Mouse (Mus musculus) embryonic facial prominence, embryonic 14.5 days (tissue): Measurements from ENCODE around the gene Tcirg1. TPM values are rescaled to one million over a fixed set of nuclear protein-coding genes. Genes with fewer than 3 reads are reported as not detected.

Experiments used
- ATAC-seq: fragments of 200-750 bp; cut with Nextera tagmentation; 2 replicates; pipeline ENCODE4 v1.8.0; 2017; ENCODE audit warnings: low read depth, moderate number of reproducible peaks, moderate TSS enrichment
- DNase-seq: peaks from one replicate; pipeline ENCODE4 v3.0.0-alpha.2; 2015; ENCODE audit warnings: low spot score
- H3K27ac ChIP-seq: fragments of 300-500 bp; sonication (generic); replicated peaks from 2 replicates; pipeline ENCODE4 v1.5.1; 2014; ENCODE audit warnings: low read depth, mild to moderate bottlenecking, low read length, moderate library complexity
- H3K27me3 ChIP-seq: fragments of 300-500 bp; sonication (generic); replicated peaks from 2 replicates; pipeline ENCODE4 v1.6.1; 2014; ENCODE audit warnings: low read length; ENCODE audit not compliant: control insufficient read depth, insufficient read depth
- H3K36me3 ChIP-seq: fragments of 300-500 bp; sonication (generic); 2 replicates; pipeline ENCODE4 v1.6.1; 2014; ENCODE audit warnings: low read length, mixed read lengths; ENCODE audit not compliant: control insufficient read depth, insufficient read depth
- H3K4me1 ChIP-seq: fragments of 300-500 bp; sonication (generic); 2 replicates; pipeline ENCODE4 v1.6.1; 2014; ENCODE audit warnings: antibody characterized with exemption, low read length; ENCODE audit not compliant: control insufficient read depth, insufficient read depth
- H3K4me2 ChIP-seq: fragments of 300-500 bp; sonication (generic); 2 replicates; pipeline ENCODE4 v1.6.1; 2014; ENCODE audit warnings: low read depth, mild to moderate bottlenecking, low read length, moderate library complexity, mixed read lengths
- H3K4me3 ChIP-seq: fragments of 300-500 bp; sonication (generic); 2 replicates; pipeline ENCODE4 v1.5.1; 2014; ENCODE audit warnings: low read depth, mild to moderate bottlenecking, low read length
- H3K9ac ChIP-seq: fragments of 300-500 bp; sonication (generic); 2 replicates; pipeline ENCODE4 v1.6.1; 2014; ENCODE audit warnings: low read depth, mild to moderate bottlenecking, low read length, moderate library complexity, mixed read lengths
- H3K9me3 ChIP-seq: fragments of 300-500 bp; sonication (generic); 2 replicates; pipeline ENCODE4 v1.6.1; 2016; ENCODE audit warnings: low read length; ENCODE audit not compliant: control insufficient read depth
- WGBS: fragments of 180-500 bp; shearing (Covaris S2); extraction: QIAGEN DNeasy Blood & Tissue Kit; methylation state at CpG from one replicate; pipeline ENCODE4 v1.1.7; 2014; 5-methylcytosine and 5-hydroxymethylcytosine counted together
- polyA plus RNA-seq: library from polyadenylated mRNA; unstranded; fragments of >200 nt; fragmentation: Nextera tagmentation; extraction: Ambion mirVana; gene quantifications from 2 replicates; pipeline ENCODE4 v1.2.1, GENCODE M21; 2014

The Tcirg1 gene
- polyA plus RNA-seq, 1 experiment from 2014 or later = 33.6 TPM

GRCm38 (mm10) chr19:3922661-3923371, 15.9 kb upstream of the Tcirg1 start:
- peak overlapping the region; percentile 10; the same call in 1 of the 2 replicates for H3K27ac ChIP-seq
- H3K36me3 ChIP-seq = no peaks in the 10 kb centered on the region
- DNase-seq (no peak), ATAC-seq (no peak; the same call in 1 of the 2 replicates)
- no peak overlapping the region for H3K9ac ChIP-seq
- WGBS = 46% methylated on average over 9 of the region's 10 CpGs
- no peaks in the 10 kb centered on the region for H3K27me3 ChIP-seq
- H3K4me1 ChIP-seq = peaks cover 11% of the 10 kb centered on the region
- no peak overlapping the region for H3K4me3 ChIP-seq
- H3K9me3 ChIP-seq = no peaks in the 10 kb centered on the region
- H3K4me2 ChIP-seq = no peak overlapping the region

DNA sequence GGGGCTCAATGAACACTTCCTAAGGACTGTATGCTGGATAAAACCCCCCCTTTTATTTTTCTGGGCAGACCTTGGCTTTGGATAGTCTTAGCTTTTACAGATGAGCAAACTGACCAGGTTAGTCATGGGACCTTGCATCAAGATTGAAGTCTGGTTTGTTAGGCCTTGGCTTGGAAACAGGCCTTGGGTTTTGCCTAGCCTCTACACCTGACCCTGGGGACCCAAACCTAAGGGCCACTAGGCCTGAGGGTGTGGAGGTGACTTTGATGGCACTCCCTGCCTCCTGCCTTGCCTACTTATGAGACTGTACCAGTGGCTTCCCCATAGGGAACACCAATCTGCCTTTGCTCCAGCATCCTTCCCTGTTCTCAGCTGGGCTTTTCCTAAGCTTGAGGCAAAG, 13.0 kb upstream of the Tcirg1 start:
- Histone ChIP-seq H3K36me3 (no peaks in the 10 kb centered on the region), H3K9ac (no peak overlapping the region), H3K4me1 (no peaks in the 10 kb centered on the region), H3K27ac (no peak overlapping the region), H3K27me3 (no peaks in the 10 kb centered on the region), H3K4me3 (no peak overlapping the region), H3K9me3 (no peaks in the 10 kb centered on the region), H3K4me2 (no peak overlapping the region)
- no peak for DNase-seq
- ATAC-seq = no peak

DNA sequence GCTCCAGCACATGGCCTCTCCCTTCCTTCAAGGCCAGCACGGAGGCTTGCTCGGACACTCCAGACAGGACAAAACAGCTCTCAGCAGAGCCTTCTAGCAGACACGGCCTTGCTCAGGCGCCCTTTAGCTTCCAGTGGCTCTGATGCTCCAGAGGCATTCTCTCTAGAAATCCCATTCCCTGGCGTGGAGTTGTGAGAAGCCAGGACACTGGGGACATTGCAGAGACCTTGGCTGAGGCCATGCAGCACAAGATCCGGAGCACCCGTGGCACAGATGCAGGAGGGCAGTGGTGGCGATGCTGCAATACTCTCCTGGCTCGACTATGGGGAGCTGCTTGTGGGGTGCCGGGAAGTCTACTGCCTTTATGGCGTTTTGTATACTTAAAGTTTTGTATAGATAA, 9.8 kb upstream of the Tcirg1 start:
- H3K4me1 ChIP-seq = peaks cover 11% of the 10 kb centered on the region
- no peak overlapping the region for H3K9ac ChIP-seq
- no peak overlapping the region for H3K4me2 ChIP-seq
- ATAC-seq (no peak), DNase-seq (no peak)
- H3K4me3 ChIP-seq = no peak overlapping the region
- no peak overlapping the region for H3K27ac ChIP-seq
- 77% methylated on average over 11 of the region's 11 CpGs for WGBS
- no peaks in the 10 kb centered on the region for H3K27me3 ChIP-seq
- H3K36me3 ChIP-seq = no peaks in the 10 kb centered on the region
- no peaks in the 10 kb centered on the region for H3K9me3 ChIP-seq

- Histone ChIP-seq H3K27me3 (no peaks in the 10 kb centered on the region), H3K4me3 (no peak overlapping the region), H3K4me1 (peaks cover 13% of the 10 kb centered on the region), H3K9ac (no peak overlapping the region), H3K27ac (no peak overlapping the region), H3K9me3 (no peaks in the 10 kb centered on the region), H3K4me2 (no peak overlapping the region), H3K36me3 (peaks cover 13% of the 10 kb centered on the region)
- WGBS = 87% methylated on average over 5 of the region's 5 CpGs
- ATAC-seq = no peak
- no peak for DNase-seq
Measured at GRCm38 (mm10) chr19:3914535-3914934, 7.6 kb upstream of the Tcirg1 start.

GRCm38 (mm10) chr19:3913692-3914091, 6.8 kb upstream of the Tcirg1 start:
- Histone ChIP-seq H3K27me3 (no peaks in the 10 kb centered on the region), H3K27ac (no peak overlapping the region), H3K9ac (peak overlapping the region; percentile 69), H3K4me3 (peak overlapping the region; percentile 63), H3K4me2 (peak overlapping the region; percentile 82), H3K4me1 (peaks cover 13% of the 10 kb centered on the region), H3K36me3 (peaks cover 21% of the 10 kb centered on the region), H3K9me3 (no peaks in the 10 kb centered on the region)
- 78% methylated on average over 8 of the region's 8 CpGs for WGBS
- ATAC-seq = no peak
- no peak for DNase-seq

- under 1% methylated on average over 40 of the region's 43 CpGs for WGBS
- peak within 1 kb of the TSS; percentile 63 for H3K4me3 ChIP-seq
Measured at GRCm38 (mm10) chr19:3912337-3913204, 5.6 kb upstream of the Tcirg1 start, which contains the start of gene Ndufs8. Gene Ndufs8, minus strand, starts transcription at chr19:3912774.

GRCm38 (mm10) chr19:3910206-3910605, 3.3 kb upstream of the Tcirg1 start:
- H3K4me3 ChIP-seq = no peak overlapping the region
- peaks cover 27% of the 10 kb centered on the region for H3K36me3 ChIP-seq
- H3K4me2 ChIP-seq = no peak overlapping the region
- no peaks in the 10 kb centered on the region for H3K9me3 ChIP-seq
- H3K9ac ChIP-seq = no peak overlapping the region
- WGBS = 76% methylated on average over 5 of the region's 5 CpGs
- no peak for ATAC-seq
- no peak overlapping the region for H3K27ac ChIP-seq
- peaks cover 27% of the 10 kb centered on the region for H3K4me1 ChIP-seq
- DNase-seq = no peak
- H3K27me3 ChIP-seq = no peaks in the 10 kb centered on the region

More at GRCm38 (mm10) chr19:3912337-3913204, 5.6 kb upstream of the Tcirg1 start, which contains the start of gene Ndufs8:
- ATAC-seq (peak; percentile 97), DNase-seq (peak; percentile 99)
- Histone ChIP-seq H3K4me2 (peak within 1 kb of the TSS; percentile 82), H3K9me3 (no peaks in the 10 kb centered on the region), H3K36me3 (peaks cover 27% of the 10 kb centered on the region), H3K4me1 (peaks cover 16% of the 10 kb centered on the region), H3K27me3 (no peaks in the 10 kb centered on the region), H3K9ac (peak within 1 kb of the TSS; percentile 69), H3K27ac (peak within 1 kb of the TSS; percentile 66)

DNA sequence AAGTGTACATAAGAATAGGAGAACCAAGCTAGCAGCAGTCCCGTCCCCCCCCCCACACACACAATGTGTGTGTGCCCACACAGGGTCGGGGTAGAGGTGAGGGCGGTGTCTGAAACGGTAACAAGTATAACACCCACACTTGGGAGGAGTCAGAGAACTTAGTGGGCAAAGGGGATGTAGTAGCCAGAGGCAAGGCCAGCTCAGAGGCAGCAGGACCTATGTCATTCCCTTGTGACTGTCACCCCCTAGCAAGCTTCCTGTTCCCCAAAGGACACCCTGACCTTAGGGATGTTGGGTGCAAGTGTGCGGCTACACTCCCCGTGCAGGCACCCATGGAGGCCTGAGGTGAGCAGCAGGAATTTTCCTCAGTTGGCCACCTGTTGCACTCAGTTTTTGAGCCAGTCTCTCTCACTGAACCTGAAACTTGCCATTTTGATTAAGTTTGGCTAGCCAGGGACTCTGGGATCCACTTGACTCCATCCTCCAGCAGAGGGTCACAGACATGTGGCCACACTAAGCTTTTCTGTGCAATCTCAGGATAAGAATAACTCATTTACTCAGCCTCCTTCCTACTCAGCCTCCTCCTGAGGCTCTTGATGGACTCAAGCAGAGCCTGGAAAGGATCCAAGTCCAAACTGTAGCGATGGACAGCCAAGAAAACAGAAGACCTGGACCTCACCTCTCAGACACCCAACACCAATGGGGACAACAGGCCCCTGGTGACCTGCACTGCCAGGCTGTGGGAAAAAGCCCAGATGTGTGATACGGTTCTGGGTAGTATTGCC, 1.1 kb upstream of the Tcirg1 start:
- Histone ChIP-seq H3K27me3 (no peaks in the 10 kb centered on the region), H3K4me3 (peak overlapping the region; percentile 68), H3K4me1 (peaks cover 29% of the 10 kb centered on the region), H3K27ac (no peak overlapping the region), H3K4me2 (peak overlapping the region; percentile 79), H3K36me3 (peaks cover 32% of the 10 kb centered on the region), H3K9ac (peak overlapping the region; percentile 75; the same call in 1 of the 2 replicates), H3K9me3 (no peaks in the 10 kb centered on the region)
- DNase-seq (no peak), ATAC-seq (no peak)
- WGBS = 72% methylated on average over 8 of the region's 8 CpGs
